Mouse (Mus musculus) right cerebral cortex, postnatal 36 days (tissue): Measurements from ENCODE around the gene Hoxb3.

Source experiments
- DNase-seq, 2 experiments: peaks; one replicate each; pipeline ENCODE4 v3.0.0; 2022; ENCODE audit warnings: low spot score in 2 of 2, mixed read lengths in 1 of 2

Gene Hoxb3

DNA sequence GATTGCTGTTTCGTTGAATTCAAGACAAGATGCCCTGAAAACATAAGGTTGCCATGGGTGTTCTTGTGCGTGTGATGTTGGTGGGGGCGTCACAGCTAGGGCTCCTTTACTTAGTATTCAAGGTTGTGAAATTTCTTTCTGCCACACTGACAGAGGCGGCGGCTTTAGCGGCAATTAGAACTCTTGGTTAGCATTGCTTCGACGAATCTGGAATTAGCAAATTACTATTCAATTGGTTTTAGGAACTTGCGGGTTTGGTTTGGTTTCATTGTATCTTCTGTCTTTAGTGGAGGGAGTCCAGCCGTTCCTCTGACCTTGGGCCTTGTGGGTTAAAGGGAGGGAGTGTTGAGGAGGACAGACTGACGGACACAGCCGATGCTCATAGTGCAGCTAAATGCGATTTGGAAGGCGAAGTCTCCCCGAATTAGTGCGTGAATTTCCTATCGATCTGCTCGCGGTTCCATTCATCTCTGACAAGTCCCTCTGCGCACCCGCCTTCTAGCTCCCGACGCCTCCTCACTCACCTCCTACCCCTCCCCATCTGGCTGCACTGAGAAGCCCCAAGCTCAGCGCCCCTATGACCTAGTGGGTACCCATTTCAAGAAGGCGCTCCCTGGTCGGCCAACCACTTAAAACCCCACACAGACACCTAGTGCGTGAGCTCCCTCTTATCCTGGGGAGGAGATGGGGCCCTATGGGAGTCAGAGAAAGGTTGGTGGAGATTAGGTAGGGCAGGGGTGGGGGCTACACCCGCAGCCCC, 5.3 kb upstream of the Hoxb3 start, which contains the start of gene Hoxb4:
TSS of gene Hoxb4 (plus strand) at position 660 of the 760 bp plus-strand sequence.
- no peak for DNase-seq

DNA sequence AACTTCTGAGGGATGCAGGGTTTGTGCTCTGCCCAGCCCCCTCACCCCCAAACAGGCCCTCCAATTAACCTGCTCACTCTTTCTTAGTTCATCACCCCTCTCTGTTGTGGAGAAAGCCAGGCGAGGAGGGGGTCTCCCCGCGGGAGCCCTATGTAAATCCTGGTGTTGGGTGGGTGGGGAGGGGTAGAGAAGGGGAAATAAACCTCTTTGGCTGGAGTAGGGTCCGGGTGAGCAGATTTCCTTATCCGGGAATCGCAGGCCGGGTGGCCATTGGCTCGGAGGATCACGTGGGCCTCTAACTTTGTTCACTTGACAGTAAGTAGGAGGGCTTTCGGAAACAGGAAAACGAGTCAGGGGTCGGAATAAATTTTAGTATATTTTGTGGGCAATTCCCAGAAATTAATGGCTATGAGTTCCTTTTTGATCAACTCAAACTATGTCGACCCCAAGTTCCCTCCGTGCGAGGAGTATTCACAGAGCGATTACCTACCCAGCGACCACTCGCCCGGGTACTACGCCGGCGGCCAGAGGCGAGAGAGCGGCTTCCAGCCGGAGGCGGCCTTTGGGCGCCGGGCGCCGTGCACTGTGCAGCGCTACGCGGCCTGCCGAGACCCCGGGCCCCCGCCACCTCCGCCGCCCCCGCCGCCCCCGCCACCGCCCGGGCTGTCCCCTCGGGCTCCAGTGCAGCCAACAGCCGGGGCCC, 4.6 kb upstream of the Hoxb3 start:
- DNase-seq = no peak

DNA sequence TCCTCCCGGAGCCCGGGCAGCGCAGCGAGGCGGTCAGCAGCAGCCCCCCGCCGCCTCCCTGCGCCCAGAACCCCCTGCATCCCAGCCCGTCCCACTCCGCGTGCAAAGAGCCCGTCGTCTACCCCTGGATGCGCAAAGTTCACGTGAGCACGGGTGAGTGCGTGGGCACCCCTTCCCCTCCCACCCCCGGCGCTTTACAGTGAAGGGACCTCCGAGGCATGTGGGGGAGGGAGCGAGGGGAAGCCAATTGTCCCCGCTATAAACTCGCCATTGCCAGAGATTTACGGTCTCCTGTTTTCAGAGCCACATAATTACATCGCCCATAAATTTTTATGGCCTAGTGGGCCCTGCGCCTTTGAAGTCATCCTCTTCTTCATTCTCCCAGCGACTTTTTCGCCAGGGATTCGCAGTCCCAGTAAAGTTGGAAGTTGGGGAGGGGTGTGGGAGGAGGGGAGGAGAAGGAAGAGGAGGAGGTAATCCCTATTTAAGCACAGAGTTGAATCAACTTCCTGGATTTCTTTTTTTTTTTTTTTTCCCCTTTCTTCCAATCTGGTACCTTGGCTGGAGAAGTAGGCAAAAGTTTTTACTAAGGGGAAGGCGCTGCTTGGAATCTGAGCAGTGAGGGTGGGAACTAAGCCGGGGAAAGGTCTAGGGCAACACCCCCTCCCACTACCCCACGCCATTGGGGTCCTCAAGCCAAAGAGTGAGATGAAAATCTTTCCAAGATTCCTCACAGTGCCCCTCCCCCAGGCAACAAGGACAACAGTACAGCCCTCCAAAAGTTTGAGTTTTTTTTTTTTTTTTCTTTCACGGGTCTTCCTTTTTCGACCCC, 3.8 kb upstream of the Hoxb3 start:
- no peak for DNase-seq

- DNase-seq = no peak
Measured at GRCm38 (mm10) chr11:96319910-96320309, 3.2 kb upstream of the Hoxb3 start.

DNA sequence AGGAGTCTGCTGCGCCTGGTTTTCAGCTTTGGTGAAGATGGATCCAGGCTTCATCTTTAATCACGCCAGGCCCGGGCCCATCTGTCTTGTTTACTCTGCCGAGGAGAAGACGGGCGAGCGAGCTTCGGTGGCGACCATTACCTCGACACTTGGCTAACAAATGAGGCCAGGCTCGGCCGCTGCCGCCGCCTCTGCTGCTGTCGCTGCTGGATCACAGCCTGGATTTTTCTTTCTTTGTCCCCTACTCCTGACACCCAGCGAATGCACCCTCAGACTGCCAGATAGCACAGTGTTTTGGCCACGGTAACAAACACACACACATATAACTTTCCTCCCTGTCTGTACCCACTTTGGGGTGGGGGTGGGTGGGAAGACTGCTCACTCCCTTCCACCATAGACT, 2.4 kb upstream of the Hoxb3 start:
- DNase-seq = no peak

GRCm38 (mm10) chr11:96321846-96322245, 1.3 kb upstream of the Hoxb3 start:
- DNase-seq = no peak

DNA sequence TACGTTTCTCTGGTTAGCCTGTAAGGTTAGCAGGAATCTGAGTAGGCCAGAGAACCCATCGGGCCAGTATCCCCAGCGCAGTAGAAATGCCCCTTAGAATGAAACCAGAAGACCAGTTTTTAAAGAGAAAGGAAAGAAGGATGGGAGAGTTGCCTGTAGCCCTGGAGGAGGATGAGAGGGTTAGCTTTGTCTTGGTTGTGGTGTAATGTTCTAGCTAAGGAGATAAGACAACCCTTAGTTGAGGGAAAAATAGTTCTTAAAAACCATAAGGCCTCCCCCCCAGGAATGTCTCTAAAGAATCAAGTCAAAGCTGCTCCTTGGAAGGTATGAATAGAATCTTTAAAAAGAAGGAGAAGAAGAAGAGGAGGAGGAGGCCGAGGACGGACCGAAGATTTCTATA, 388 bp upstream of the Hoxb3 start:
- DNase-seq = no peak

DNA sequence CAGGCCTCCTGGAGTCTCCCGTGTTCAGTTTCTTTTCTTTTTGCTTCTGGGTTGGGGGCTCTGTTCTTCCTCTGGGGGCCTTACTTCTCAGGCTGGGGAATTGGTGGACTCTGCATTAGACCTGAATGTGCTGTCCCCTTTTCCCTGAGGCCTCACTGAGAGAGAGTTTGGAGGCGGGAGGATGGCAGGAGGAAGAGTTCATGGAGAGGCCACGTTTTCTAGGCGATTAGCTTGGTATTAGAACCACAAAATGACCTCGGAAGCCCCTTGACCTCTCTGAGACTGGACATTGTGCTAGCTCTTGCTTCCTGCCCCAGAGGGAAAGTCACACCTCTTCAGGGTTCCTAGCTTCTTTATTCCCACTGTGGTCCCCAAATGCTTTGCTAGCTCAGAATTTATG, 999 bp downstream of the Hoxb3 start:
- no peak for DNase-seq

DNA sequence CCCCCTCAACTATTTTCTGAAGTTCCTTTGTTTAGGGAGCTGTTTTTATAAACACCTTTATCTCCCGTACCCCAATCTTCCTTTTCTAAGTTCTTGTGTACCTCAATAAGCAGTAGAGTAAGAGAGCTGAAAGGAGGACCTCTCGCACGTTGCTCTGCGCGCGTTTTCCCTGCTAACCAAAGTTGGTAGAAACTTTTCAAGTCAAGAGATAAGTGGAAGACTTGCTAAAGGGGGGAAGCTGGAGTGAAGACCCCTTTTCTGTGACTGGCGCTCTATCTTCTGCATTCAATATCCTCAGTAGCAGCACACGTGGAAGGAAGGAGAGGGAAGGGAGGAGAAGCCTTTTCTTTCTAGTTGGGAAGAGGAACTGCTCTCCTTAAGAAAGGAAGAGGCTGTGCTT, 1.8 kb downstream of the Hoxb3 start:
- no peak for DNase-seq

DNA sequence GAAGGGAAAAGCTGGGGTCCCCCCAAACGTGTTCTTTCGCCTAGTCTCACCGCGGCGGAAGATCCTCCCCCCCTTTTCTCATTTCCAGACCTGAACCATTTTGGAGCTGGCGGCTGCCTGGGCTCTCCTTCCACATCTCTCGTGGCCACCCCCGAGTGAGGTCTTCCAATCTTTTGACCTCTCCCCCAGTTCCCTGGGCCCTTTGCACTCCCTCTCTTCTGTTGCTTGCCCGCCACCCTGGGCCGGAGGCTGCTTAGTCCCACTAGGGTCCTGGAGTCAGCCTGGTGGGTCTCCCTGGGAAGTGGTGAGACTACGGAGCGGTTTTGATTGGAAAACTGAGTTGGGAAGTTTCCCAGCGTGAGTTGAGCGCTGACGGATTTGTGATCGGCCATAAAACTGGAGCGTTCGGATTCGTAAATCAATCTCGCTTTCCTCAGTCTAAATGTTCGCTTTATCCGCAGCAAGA, 2.7 kb downstream of the Hoxb3 start:
- DNase-seq = no peak

DNA sequence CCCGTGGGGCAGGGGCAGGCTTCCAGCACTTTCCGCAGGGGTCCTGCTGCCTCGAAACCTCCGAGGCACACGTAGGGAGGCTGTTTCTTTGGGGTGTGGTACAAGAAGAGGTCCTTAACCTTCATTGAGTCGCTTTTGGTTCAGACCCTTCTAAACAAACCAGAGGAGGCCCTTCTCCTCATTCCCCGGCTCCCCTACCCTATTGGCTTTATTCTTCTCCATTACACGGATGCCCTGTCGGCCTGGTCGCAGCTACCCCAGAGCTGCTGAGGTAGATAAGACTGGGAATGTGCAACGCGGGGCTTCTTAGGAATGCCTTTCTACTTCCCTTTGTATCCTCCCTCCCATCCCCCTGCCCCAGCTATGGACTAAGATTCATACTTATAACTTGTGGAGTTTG, 3.6 kb downstream of the Hoxb3 start:
- no peak for DNase-seq

- no peak for DNase-seq
Measured at GRCm38 (mm10) chr11:96327122-96327521, 4.0 kb downstream of the Hoxb3 start.

GRCm38 (mm10) chr11:96327750-96328149, 4.6 kb downstream of the Hoxb3 start:
- no peak for DNase-seq

- no peak for DNase-seq
Measured at GRCm38 (mm10) chr11:96328605-96329004, 5.5 kb downstream of the Hoxb3 start.

DNA sequence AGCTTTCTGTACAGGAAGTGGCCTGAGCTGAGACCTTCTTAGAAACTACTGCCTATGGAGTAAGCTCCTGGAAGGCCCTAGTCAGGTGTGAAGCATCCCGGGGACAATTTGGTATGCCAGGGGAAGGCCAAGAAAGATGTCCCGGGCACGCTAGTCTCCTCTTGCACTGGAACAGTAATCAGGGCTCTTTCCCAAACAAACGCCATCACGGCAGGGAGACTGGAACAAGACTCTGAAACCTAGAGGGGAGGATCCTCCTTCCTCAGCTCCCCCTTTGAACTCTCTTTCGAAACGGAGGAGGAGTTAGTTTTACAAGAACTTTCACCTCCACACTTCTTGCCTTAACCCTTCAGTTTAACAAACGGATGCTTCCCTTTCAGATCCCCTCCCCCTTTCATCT, 9.0 kb downstream of the Hoxb3 start:
- no peak for DNase-seq

DNA sequence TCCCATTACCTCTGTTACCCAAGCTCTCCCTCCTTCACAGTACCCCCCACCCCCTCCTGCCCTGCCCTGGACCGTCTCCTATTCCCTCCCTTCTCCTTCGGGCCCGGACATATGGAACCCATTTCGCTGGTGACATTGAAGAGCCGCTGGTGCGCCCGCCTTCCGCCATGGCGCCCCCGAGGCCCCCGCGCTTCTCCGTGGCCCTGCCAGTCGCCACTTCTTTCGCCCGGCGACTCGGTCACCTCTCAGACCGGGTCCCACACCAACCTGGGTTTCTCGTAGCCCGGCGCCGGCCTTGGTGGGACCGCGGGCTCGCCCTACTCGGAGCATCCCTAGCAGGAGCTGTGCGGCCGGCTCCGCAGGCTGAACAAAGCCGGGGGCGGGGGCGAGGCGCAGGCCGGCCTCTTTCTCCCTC, 9.5 kb downstream of the Hoxb3 start:
- no peak for DNase-seq

DNA sequence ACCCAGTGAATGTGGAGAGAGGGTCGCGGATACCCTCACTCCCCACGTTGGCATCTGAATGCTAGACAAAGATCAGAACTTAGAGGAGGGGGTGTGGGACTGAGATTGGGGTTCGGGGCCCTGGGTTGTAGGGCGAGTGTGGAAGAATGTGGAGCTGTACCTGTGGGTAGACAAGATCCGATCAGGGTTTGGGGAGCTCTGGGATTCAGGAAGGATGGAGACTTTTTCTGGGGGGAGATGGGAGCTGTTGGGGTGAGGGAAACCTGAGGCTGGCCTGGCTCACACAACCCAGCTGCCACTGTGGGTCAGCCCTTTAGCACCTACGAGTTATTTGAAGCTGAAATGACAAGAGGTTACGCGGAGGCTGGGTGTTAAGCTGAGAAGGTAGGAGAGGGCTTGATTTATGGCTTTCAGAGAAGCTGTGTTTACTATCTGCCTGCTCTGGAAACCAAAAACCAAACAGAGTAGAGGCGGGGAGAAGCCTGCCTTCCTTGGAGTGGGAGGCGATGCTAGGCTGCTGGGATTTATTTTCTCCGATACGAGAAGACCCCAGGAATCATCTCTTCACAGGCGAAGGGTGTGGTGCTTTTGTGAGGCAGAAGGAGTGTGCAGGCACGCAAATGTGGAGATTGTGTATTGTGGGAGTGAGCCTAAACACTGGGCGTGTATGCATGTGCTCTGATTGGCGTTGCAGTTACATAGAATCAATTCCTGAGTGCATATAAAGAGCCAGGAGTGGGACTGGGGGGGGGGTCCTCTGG, 10.3 kb downstream of the Hoxb3 start:
- DNase-seq = no peak

- DNase-seq = no peak
Measured at GRCm38 (mm10) chr11:96334002-96334364, 10.9 kb downstream of the Hoxb3 start.

DNA sequence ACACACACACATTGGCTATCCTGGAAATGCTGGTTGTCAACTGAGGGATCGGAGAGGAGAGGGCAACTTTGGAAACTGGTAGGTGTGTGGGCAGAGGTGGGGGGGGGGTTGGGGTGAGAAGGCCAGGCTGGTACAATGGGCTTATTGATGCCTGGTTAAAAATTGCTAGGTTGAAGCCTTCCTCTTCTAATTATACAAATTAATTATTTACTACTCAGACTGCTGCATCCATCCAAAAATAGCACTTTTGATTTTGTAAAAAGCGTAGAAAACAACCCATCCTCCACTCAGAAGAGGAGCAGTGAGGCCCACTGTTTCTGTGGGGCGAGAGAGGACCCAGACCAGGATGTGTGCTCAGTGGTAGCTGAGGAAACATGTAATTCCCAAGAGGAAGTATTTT, 11.9 kb downstream of the Hoxb3 start:
- DNase-seq = no peak

DNA sequence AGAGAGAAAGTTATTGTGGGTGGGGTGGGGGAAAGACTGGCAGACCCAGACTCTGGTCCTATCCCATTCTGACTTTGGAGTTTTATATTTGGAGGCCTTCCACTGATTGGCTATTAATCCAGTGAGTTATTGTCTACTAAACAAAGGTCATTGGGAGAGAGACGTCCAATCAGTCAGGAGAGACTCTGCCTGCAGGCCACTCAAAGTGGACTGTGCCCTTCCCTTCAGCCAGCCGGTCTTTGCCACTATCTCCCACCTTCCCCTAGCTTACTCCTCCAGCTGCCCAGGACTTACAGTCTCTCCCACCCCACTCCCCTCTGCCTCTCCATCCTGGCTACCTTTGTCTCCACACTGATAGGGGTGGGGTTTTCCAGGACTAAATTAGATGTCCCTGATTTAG, 13.5 kb downstream of the Hoxb3 start:
- no peak for DNase-seq

DNA sequence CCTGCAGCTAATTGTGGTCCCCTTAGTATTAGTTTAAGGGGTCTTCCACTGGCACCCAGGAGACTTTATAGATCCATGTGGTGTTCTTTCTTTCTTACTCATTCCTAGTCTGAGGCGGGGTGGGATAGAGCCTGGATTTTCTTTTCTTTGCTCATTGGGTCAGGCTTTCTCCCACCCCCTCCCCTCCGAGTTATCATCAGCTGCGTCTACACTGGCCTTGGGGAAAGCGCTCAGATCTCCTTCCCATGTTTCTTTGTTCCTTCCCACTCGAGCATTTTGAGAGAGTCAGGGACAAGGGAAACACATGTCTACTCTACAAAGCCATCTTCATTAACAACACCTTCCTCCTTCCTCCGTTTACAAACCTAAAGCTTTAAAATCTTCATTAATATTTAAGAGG, 13.9 kb downstream of the Hoxb3 start:
- no peak for DNase-seq
